9 mouse cellular contexts compared by ENCODE assay signal in the genomic region with DNA sequence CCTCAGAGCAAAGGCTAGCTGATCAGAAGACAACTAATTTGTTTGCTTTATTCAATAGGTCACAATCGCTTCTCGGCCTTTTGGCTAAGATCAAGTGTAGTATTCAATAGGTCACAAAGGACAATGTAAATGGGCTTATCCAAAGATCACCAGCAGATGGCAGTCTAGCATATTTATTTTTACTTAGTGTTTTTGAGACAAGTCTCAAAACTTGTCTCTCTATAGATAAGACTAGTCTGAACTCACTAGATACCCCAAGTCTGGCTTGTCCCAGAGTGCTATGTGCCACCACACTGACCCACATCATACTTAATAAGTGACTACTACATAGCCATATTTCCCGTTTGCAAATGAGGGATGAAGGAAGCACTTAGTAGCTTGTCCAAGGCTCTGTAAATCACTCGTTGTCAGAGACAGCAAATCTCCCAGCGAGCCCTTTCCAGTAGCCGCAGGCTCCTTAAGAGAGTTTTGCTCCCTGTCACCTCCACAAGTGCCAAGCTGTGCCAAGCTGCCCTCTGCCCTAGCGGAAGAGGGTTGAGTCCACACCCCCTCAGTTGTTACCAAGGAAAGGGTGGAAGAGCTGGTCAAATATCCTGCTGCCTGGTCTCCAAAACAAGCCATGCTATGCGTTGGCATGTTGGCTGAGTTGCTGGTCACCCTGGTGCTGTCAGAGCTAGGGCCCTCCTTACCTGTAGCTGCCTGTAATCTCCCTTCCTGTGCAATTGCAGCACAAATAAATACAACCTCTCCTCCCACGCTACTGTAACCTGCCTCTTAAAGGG. TPM values are rescaled to one million over a fixed set of nuclear protein-coding genes. Genes with fewer than 3 reads are reported as not detected.
DNase-seq lines count a peak whose midpoint lies in the region; ATAC-seq and TF ChIP-seq lines count a peak whose summit lies in the region.
"Had no signal": no experiment of that assay in that cellular context is flagged by ENCODE, and none has a peak within 500 bp of the region (broad histone marks: within the 10 kb centered on the region; RNA-seq: fewer than 3 reads in every experiment).

No protein-coding gene starts in this region.

- peak; percentile 70 for TF ChIP-seq CTCF in lung, postnatal 0 days (IDR thresholded peaks at IDR 0.05)

- 0 out of 2 replicates have a peak, but pooled peaks cover 8% of the 10 kb centered on the region for H3K4me1 ChIP-seq in forebrain, embryonic 13.5 days
- H3K4me1 ChIP-seq in lung, postnatal 0 days (ENCODE audit: insufficient read depth, low read depth, low read length): no peaks in the 10 kb centered on the region

- 0 out of 2 replicates have a peak overlapping the region, but pooled peaks have one; percentile 18 for H3K9ac ChIP-seq in forebrain, embryonic 13.5 days
- peak overlapping the region; percentile 20; the same call in 1 of the 2 replicates for H3K9ac ChIP-seq in lung, postnatal 0 days (replicated peaks; ENCODE audit: low read depth)
- H3K9ac ChIP-seq: limb, embryonic 13.5 days had no signal

- H3K36me3 ChIP-seq in forebrain, embryonic 13.5 days (ENCODE audit: poor library complexity, severe bottlenecking): peaks cover 21% of the 10 kb centered on the region
- H3K36me3 ChIP-seq in lung, postnatal 0 days (ENCODE audit: insufficient read depth, low read length): peaks cover 8% of the 10 kb centered on the region; the same call in 1 of the 2 replicates

- no peak overlapping the region for H3K4me3 ChIP-seq in forebrain, embryonic 13.5 days
- peak overlapping the region; percentile 34 for H3K4me3 ChIP-seq in lung, postnatal 0 days (ENCODE audit: low read depth, low read length)
- H3K4me3 ChIP-seq: limb, embryonic 13.5 days had no signal

- no peak for ATAC-seq in forebrain, embryonic 13.5 days
- ATAC-seq in lung, postnatal 0 days: peak; percentile 77

- peak; percentile 53 for DNase-seq in adrenal gland, postnatal 10 days
- no peak for DNase-seq in adrenal gland, postnatal 25 days
- DNase-seq in urinary bladder, postnatal 25 days (ENCODE audit: low spot score): peak; percentile 29
- DNase-seq in urinary bladder, adult 2 months (ENCODE audit: low spot score): no peak
- DNase-seq in kidney, adult 18-20 months: peak; percentile 65
- DNase-seq in lung, postnatal 0 days (ENCODE audit: low spot score): peak; percentile 89
- peak; percentile 56 to 75 for DNase-seq in spleen, postnatal 36 days (ENCODE audit: low spot score in 2 of 2)

- TF ChIP-seq EP300 in lung, postnatal 0 days (IDR thresholded peaks at IDR 0.05): peak; percentile 38; the same call in 1 of the 2 replicates

- WGBS in forebrain, embryonic 13.5 days: 31% methylated on average over 9 of the region's 9 CpGs
- WGBS in lung, postnatal 0 days: 9% methylated on average over 9 of the region's 9 CpGs

- H3K27me3 ChIP-seq in forebrain, embryonic 13.5 days: no peaks in the 10 kb centered on the region
- no peaks in the 10 kb centered on the region for H3K27me3 ChIP-seq in lung, postnatal 0 days (replicated peaks; ENCODE audit: insufficient read depth, low read length)
- H3K27me3 ChIP-seq: limb, embryonic 13.5 days had no signal

- no peak overlapping the region for H3K4me2 ChIP-seq in forebrain, embryonic 13.5 days
- peak overlapping the region; percentile 55 for H3K4me2 ChIP-seq in lung, postnatal 0 days (replicated peaks; ENCODE audit: low read depth, low read length)
- H3K4me2 ChIP-seq: limb, embryonic 13.5 days had no signal

- H3K27ac ChIP-seq in forebrain, embryonic 13.5 days: no peak overlapping the region
- peak overlapping the region; percentile 95 for H3K27ac ChIP-seq in lung, postnatal 0 days (ENCODE audit: low read length)

- H3K9me3 ChIP-seq in forebrain, embryonic 13.5 days (replicated peaks): no peaks in the 10 kb centered on the region
- no peaks in the 10 kb centered on the region for H3K9me3 ChIP-seq in lung, postnatal 0 days (ENCODE audit: low read length)
- H3K9me3 ChIP-seq: limb, embryonic 13.5 days had no signal

RNA-seq across cellular contexts. Expression of gene Arhgef2, which starts 13.6 kb away (rescaled TPM):
- 10 to 100 TPM; 51.4 to 71.5 TPM for total RNA-seq in adrenal gland, postnatal 10 days (2021)
- total RNA-seq in adrenal gland, postnatal 25 days (2021): 35.4 and 35.9 TPM in 2 replicates
- 47.7 and 57.3 TPM in 2 replicates for polyA plus RNA-seq in urinary bladder, adult 2 months (2012; rRNA removed)
- 151 and 162 TPM in 2 replicates for polyA plus RNA-seq in forebrain, embryonic 13.5 days (2015; fragmentation: Nextera tagmentation; extraction: Ambion mirVana)
- 170 and 229 TPM in 2 replicates for polyA plus RNA-seq in lung, postnatal 0 days (2015; fragmentation: Nextera tagmentation; extraction: Ambion mirVana)

RNA-seq across cellular contexts. Expression of gene Ssr2, which starts 16.5 kb away (rescaled TPM):
- total RNA-seq in adrenal gland, postnatal 10 days (2021): 100 to 1,000 TPM; 221 to 247 TPM
- total RNA-seq in adrenal gland, postnatal 25 days (2021): 199 and 214 TPM in 2 replicates
- 128 and 150 TPM in 2 replicates for polyA plus RNA-seq in urinary bladder, adult 2 months (2012; rRNA removed)
- polyA plus RNA-seq in forebrain, embryonic 13.5 days (2015; fragmentation: Nextera tagmentation; extraction: Ambion mirVana): 139 and 143 TPM in 2 replicates
- 306 and 384 TPM in 2 replicates for polyA plus RNA-seq in lung, postnatal 0 days (2015; fragmentation: Nextera tagmentation; extraction: Ambion mirVana)

RNA-seq across cellular contexts. Expression of gene Ubqln4, which starts 38.6 kb away (rescaled TPM):
- total RNA-seq in adrenal gland, postnatal 10 days (2021): 10 to 100 TPM; 63.9 to 73.1 TPM
- total RNA-seq in adrenal gland, postnatal 25 days (2021): 74.3 and 87.0 TPM in 2 replicates
- 36.9 and 38.6 TPM in 2 replicates for polyA plus RNA-seq in urinary bladder, adult 2 months (2012; rRNA removed)
- 43.5 and 47.5 TPM in 2 replicates for polyA plus RNA-seq in forebrain, embryonic 13.5 days (2015; fragmentation: Nextera tagmentation; extraction: Ambion mirVana)
- polyA plus RNA-seq in lung, postnatal 0 days (2015; fragmentation: Nextera tagmentation; extraction: Ambion mirVana): 18.4 and 22.6 TPM in 2 replicates

RNA-seq across cellular contexts. Expression of gene Lamtor2, which starts 39.3 kb away (rescaled TPM):
- 100 to 1,000 TPM; 131 to 132 TPM for total RNA-seq in adrenal gland, postnatal 10 days (2021)
- 148 and 150 TPM in 2 replicates for total RNA-seq in adrenal gland, postnatal 25 days (2021)
- 124 and 134 TPM in 2 replicates for polyA plus RNA-seq in urinary bladder, adult 2 months (2012; rRNA removed)
- polyA plus RNA-seq in forebrain, embryonic 13.5 days (2015; fragmentation: Nextera tagmentation; extraction: Ambion mirVana): 170 and 180 TPM in 2 replicates
- polyA plus RNA-seq in lung, postnatal 0 days (2015; fragmentation: Nextera tagmentation; extraction: Ambion mirVana): 138 and 143 TPM in 2 replicates

RNA-seq across cellular contexts. Expression of gene Rab25, which starts 44.0 kb away (rescaled TPM):
- not detected for total RNA-seq in adrenal gland, postnatal 10 days (2021)
- not detected in 2 replicates for total RNA-seq in adrenal gland, postnatal 25 days (2021)
- 135 and 174 TPM in 2 replicates for polyA plus RNA-seq in urinary bladder, adult 2 months (2012; rRNA removed)
- polyA plus RNA-seq in forebrain, embryonic 13.5 days (2015; fragmentation: Nextera tagmentation; extraction: Ambion mirVana): not detected in 2 replicates
- polyA plus RNA-seq in lung, postnatal 0 days (2015; fragmentation: Nextera tagmentation; extraction: Ambion mirVana): 61.4 and 61.8 TPM in 2 replicates

Comparison
In these comparisons a context has a peak if more than half of its experiments do, and no peak if none do; other contexts are left out.
1. DNase-seq: peak in adrenal gland, postnatal 10 days (single experiment), urinary bladder, postnatal 25 days (single experiment), kidney, adult 18-20 months (single experiment), lung, postnatal 0 days (single experiment) and spleen, postnatal 36 days (2 of 2); none in adrenal gland, postnatal 25 days (single experiment) and urinary bladder, adult 2 months (single experiment).